Mouse (Mus musculus) left cerebral cortex, adult 9 months (tissue): ENCODE data around the gene Rinl.

Experiments
- DNase-seq, 2 experiments: peaks; one replicate each; pipeline ENCODE4 v3.0.0; 2022; ENCODE audit warnings: low spot score in 2 of 2

Rinl gene

GRCm38 (mm10) chr7:28788307-28789195 lies at the start of gene Rinl:
TSS of gene Rinl (plus strand) at chr7:28788969.
- no peak for DNase-seq

- DNase-seq: no peak
Measured at GRCm38 (mm10) chr7:28739829-28740228, 48.9 kb upstream of the Rinl start.

GRCm38 (mm10) chr7:28740949-28741348 lies 47.8 kb upstream of the Rinl start:
- DNase-seq: no peak

- DNase-seq: no peak
Measured at GRCm38 (mm10) chr7:28741368-28741708, 47.4 kb upstream of the Rinl start.

- DNase-seq: peak; percentile 97 to 98
Measured at GRCm38 (mm10) chr7:28741709-28742438, 46.9 kb upstream of the Rinl start, which contains the start of the genes Mrps12 and Sars2. TSS of gene Mrps12 (minus strand) at chr7:28741820. TSS of gene Sars2 (plus strand) at chr7:28741992.

GRCm38 (mm10) chr7:28749935-28750334 lies 38.8 kb upstream of the Rinl start:
- no peak for DNase-seq

GRCm38 (mm10) chr7:28756079-28756478 lies 32.7 kb upstream of the Rinl start, which contains the start of gene Ccer2:
TSS of gene Ccer2 (plus strand) at chr7:28756174.
- DNase-seq: no peak

GRCm38 (mm10) chr7:28758623-28759022 lies 30.1 kb upstream of the Rinl start:
- DNase-seq: no peak

GRCm38 (mm10) chr7:28761907-28762306 lies 26.9 kb upstream of the Rinl start:
- no peak for DNase-seq

- DNase-seq: no peak
Measured at GRCm38 (mm10) chr7:28765211-28765610, 23.6 kb upstream of the Rinl start.

- peak; percentile 98 to 100 for DNase-seq
Measured at GRCm38 (mm10) chr7:28766173-28766879, 22.4 kb upstream of the Rinl start, which contains the start of gene Sirt2. TSS of gene Sirt2 (plus strand) at chr7:28766735.

- no peak for DNase-seq
Measured at GRCm38 (mm10) chr7:28766910-28767309, 21.9 kb upstream of the Rinl start.

GRCm38 (mm10) chr7:28767462-28767965 lies 21.3 kb upstream of the Rinl start, which contains the start of gene Nfkbib:
TSS of gene Nfkbib (minus strand) at chr7:28767512.
- DNase-seq: no peak

GRCm38 (mm10) chr7:28769414-28769958 lies 19.3 kb upstream of the Rinl start:
- DNase-seq: no peak

- DNase-seq: no peak
Measured at GRCm38 (mm10) chr7:28770309-28770708, 18.5 kb upstream of the Rinl start.

GRCm38 (mm10) chr7:28771867-28772266 lies 16.9 kb upstream of the Rinl start:
- DNase-seq: no peak

GRCm38 (mm10) chr7:28773163-28773562 lies 15.6 kb upstream of the Rinl start:
- DNase-seq: no peak

GRCm38 (mm10) chr7:28774164-28774563 lies 14.6 kb upstream of the Rinl start:
- peak in 1 of 2 experiments; percentile 25 for DNase-seq

GRCm38 (mm10) chr7:28775129-28775528 lies 13.6 kb upstream of the Rinl start:
- DNase-seq: no peak

GRCm38 (mm10) chr7:28778825-28779224 lies 9.9 kb upstream of the Rinl start:
- no peak for DNase-seq

- DNase-seq: peak; percentile 69 to 94
Measured at GRCm38 (mm10) chr7:28780067-28780658, 8.6 kb upstream of the Rinl start.
